ENCODE assay signal across 13 mouse cellular contexts in genomic region chr17:71235229-71235958, GRCm38 (mm10). TPM values are rescaled to one million over a fixed set of nuclear protein-coding genes. Genes with fewer than 3 reads are reported as not detected.
DNase-seq lines count a peak whose midpoint lies in the region; ATAC-seq and TF ChIP-seq lines count a peak whose summit lies in the region.
"Had no signal": no experiment of that assay in that cellular context is flagged by ENCODE, and none has a peak within 500 bp of the region (broad histone marks: within the 10 kb centered on the region; RNA-seq: fewer than 3 reads in every experiment).

No protein-coding gene starts in this region.

- DNase-seq in embryonic facial prominence, embryonic 11.5 days (ENCODE audit: low spot score): no peak
- DNase-seq in embryonic facial prominence, embryonic 10.5 days (ENCODE audit: low spot score): no peak
- DNase-seq in lung, adult 18-20 months: no peak
- DNase-seq in liver, postnatal 0 days: peak; percentile 79
- peak; percentile 37 for DNase-seq in yolk sac, embryonic 10.5 days (ENCODE audit: low spot score)
- DNase-seq in kidney, postnatal 25 days: no peak
- no peak for DNase-seq in adrenal gland, postnatal 4 days (ENCODE audit: low spot score in 2 of 2)
- DNase-seq: cerebellum, postnatal 36 days; layer of hippocampus, postnatal 36 days; lung, postnatal 14 days; thymus, postnatal 4 days had no signal

- peaks cover 5% of the 10 kb centered on the region for H3K36me3 ChIP-seq in embryonic facial prominence, embryonic 11.5 days (replicated peaks; ENCODE audit: control insufficient read depth, insufficient read depth, low read depth, low read length)
- H3K36me3 ChIP-seq in embryonic facial prominence, embryonic 10.5 days (replicated peaks): peaks cover 82% of the 10 kb centered on the region
- H3K36me3 ChIP-seq in lung, embryonic 15.5 days: peaks cover 45% of the 10 kb centered on the region
- H3K36me3 ChIP-seq in liver, postnatal 0 days (replicated peaks; ENCODE audit: insufficient read depth, low read length): peaks cover 85% of the 10 kb centered on the region

- 0 out of 2 replicates have a peak, but pooled peaks have one; percentile 52 for ATAC-seq in embryonic facial prominence, embryonic 11.5 days (replicated peaks; ENCODE audit: insufficient number of reproducible peaks, low FRiP score, low TSS enrichment, low read depth)
- ATAC-seq in lung, embryonic 15.5 days (ENCODE audit: borderline replicate concordance, extremely low read depth, low FRiP score, low TSS enrichment): peak; percentile 35; the same call in 1 of the 2 replicates
- ATAC-seq in liver, postnatal 0 days: peak; percentile 95
- ATAC-seq: Patski had no signal

- H3K9ac ChIP-seq in embryonic facial prominence, embryonic 11.5 days (replicated peaks; ENCODE audit: low read length): no peak overlapping the region
- no peak overlapping the region for H3K9ac ChIP-seq in lung, embryonic 15.5 days
- H3K9ac ChIP-seq in liver, postnatal 0 days (replicated peaks): peak overlapping the region; percentile 36; the same call in 1 of the 2 replicates

- H3K27ac ChIP-seq in embryonic facial prominence, embryonic 11.5 days (replicated peaks; ENCODE audit: low read depth, low read length): no peak overlapping the region
- no peak overlapping the region for H3K27ac ChIP-seq in embryonic facial prominence, embryonic 10.5 days (replicated peaks)
- no peak overlapping the region for H3K27ac ChIP-seq in lung, embryonic 15.5 days
- peak overlapping the region; percentile 95 for H3K27ac ChIP-seq in liver, postnatal 0 days (ENCODE audit: low read depth)

- no peak for TF ChIP-seq CTCF in liver, postnatal 0 days (IDR thresholded peaks at IDR 0.05; ENCODE audit: low read depth)

- no peaks in the 10 kb centered on the region for H3K9me3 ChIP-seq in embryonic facial prominence, embryonic 11.5 days (replicated peaks; ENCODE audit: control insufficient read depth, low read length)
- no peaks in the 10 kb centered on the region for H3K9me3 ChIP-seq in embryonic facial prominence, embryonic 10.5 days
- no peaks in the 10 kb centered on the region for H3K9me3 ChIP-seq in lung, embryonic 15.5 days
- H3K9me3 ChIP-seq in liver, postnatal 0 days (ENCODE audit: low read length): no peaks in the 10 kb centered on the region

- no peaks in the 10 kb centered on the region for H3K27me3 ChIP-seq in embryonic facial prominence, embryonic 11.5 days (ENCODE audit: control insufficient read depth, insufficient read depth, low read length)
- no peaks in the 10 kb centered on the region for H3K27me3 ChIP-seq in embryonic facial prominence, embryonic 10.5 days (replicated peaks; ENCODE audit: low read depth, poor library complexity, severe bottlenecking)
- H3K27me3 ChIP-seq in lung, embryonic 15.5 days: no peaks in the 10 kb centered on the region
- H3K27me3 ChIP-seq in liver, postnatal 0 days (ENCODE audit: insufficient read depth, low read length): no peaks in the 10 kb centered on the region
- H3K27me3 ChIP-seq: Patski had no signal

- no peak overlapping the region for H3K4me3 ChIP-seq in embryonic facial prominence, embryonic 11.5 days (ENCODE audit: low read depth, low read length)
- H3K4me3 ChIP-seq in embryonic facial prominence, embryonic 10.5 days: no peak overlapping the region
- H3K4me3 ChIP-seq in lung, embryonic 15.5 days: no peak overlapping the region
- H3K4me3 ChIP-seq in liver, postnatal 0 days (ENCODE audit: low read depth, low read length): no peak overlapping the region

- no peak overlapping the region for H3K4me2 ChIP-seq in embryonic facial prominence, embryonic 11.5 days (ENCODE audit: low read depth, low read length)
- H3K4me2 ChIP-seq in lung, embryonic 15.5 days: no peak overlapping the region
- H3K4me2 ChIP-seq in liver, postnatal 0 days (ENCODE audit: low read depth, low read length): peak overlapping the region; percentile 35

- TF ChIP-seq EP300 in liver, postnatal 0 days (IDR thresholded peaks at IDR 0.05; ENCODE audit: low read depth): peak; percentile 99

- H3K4me1 ChIP-seq in embryonic facial prominence, embryonic 11.5 days (ENCODE audit: control insufficient read depth, insufficient read depth, low read length): no peaks in the 10 kb centered on the region
- no peaks in the 10 kb centered on the region for H3K4me1 ChIP-seq in embryonic facial prominence, embryonic 10.5 days
- H3K4me1 ChIP-seq in lung, embryonic 15.5 days: no peaks in the 10 kb centered on the region
- H3K4me1 ChIP-seq in liver, postnatal 0 days (ENCODE audit: insufficient read depth): peaks cover 14% of the 10 kb centered on the region

- WGBS in embryonic facial prominence, embryonic 11.5 days: 89% methylated on average over 12 of the region's 12 CpGs
- WGBS in embryonic facial prominence, embryonic 10.5 days: 91% methylated on average over 12 of the region's 12 CpGs
- 82% methylated on average over 12 of the region's 12 CpGs for WGBS in lung, embryonic 15.5 days
- 67% methylated on average over 12 of the region's 12 CpGs for WGBS in liver, postnatal 0 days (ENCODE audit: insufficient replicate concordance)

RNA-seq across cellular contexts. Expression of gene Lpin2, which starts 53.0 kb away (rescaled TPM):
- polyA plus RNA-seq in embryonic facial prominence, embryonic 11.5 days (2014; fragmentation: Nextera tagmentation; extraction: Ambion mirVana): 46.3 and 49.4 TPM in 2 replicates
- 42.1 and 45.2 TPM in 2 replicates for polyA plus RNA-seq in embryonic facial prominence, embryonic 10.5 days (2016; fragmentation: Nextera tagmentation; extraction: Ambion mirVana)
- 29.8 and 31.8 TPM in 2 replicates for polyA plus RNA-seq in lung, embryonic 15.5 days (2015; fragmentation: Nextera tagmentation; extraction: Ambion mirVana)
- polyA plus RNA-seq in liver, postnatal 0 days (2015; fragmentation: Nextera tagmentation; extraction: Ambion mirVana): 34.0 and 44.5 TPM in 2 replicates
- 10 to 100 TPM; 55.2 to 63.6 TPM for total RNA-seq in adrenal gland, postnatal 4 days (2021)

Comparison
In these comparisons a context has a peak if more than half of its experiments do, and no peak if none do; other contexts are left out.
1. ATAC-seq: peak in every context shown above with its lines; median percentile 95 in liver, postnatal 0 days; 52 in embryonic facial prominence, embryonic 11.5 days; 35 in lung, embryonic 15.5 days.
2. DNase-seq: peak in liver, postnatal 0 days (single experiment) and yolk sac, embryonic 10.5 days (single experiment); none in embryonic facial prominence, embryonic 11.5 days (single experiment), embryonic facial prominence, embryonic 10.5 days (single experiment), lung, adult 18-20 months (0 of 2), kidney, postnatal 25 days (0 of 2) and adrenal gland, postnatal 4 days (0 of 2).